Mouse (Mus musculus) liver, postnatal 0 days (tissue): ENCODE measurements around the gene Ubash3a.

ENCODE experiments used
- CTCF ChIP-seq: sonication (generic); IDR thresholded peaks from 2 replicates; pipeline ENCODE4 v1.5.1; 2016; ENCODE audit warnings: antibody characterized with exemption, low read depth
- EP300 ChIP-seq: IDR thresholded peaks from 2 replicates; pipeline ENCODE4 v1.6.1; 2016; ENCODE audit warnings: antibody characterized with exemption, low read depth, mild to moderate bottlenecking

- no peak for TF ChIP-seq CTCF
- TF ChIP-seq EP300 = no peak
Measured at GRCm38 (mm10) chr17:31195207-31195606, 12.5 kb upstream of the Ubash3a start.
